Mouse (Mus musculus) kidney, embryonic 14.5 days (tissue): ENCODE measurements around the gene Papss2. TPM values are rescaled to one million over a fixed set of nuclear protein-coding genes. Genes with fewer than 3 reads are reported as not detected.

ENCODE experiments used
- ATAC-seq: fragments of 200-750 bp; cut with Nextera tagmentation; 2 replicates; pipeline ENCODE4 v1.8.0; 2017; ENCODE audit warnings: moderate number of reproducible peaks, mild to moderate bottlenecking, moderate TSS enrichment, moderate library complexity; ENCODE audit not compliant: low FRiP score, low TSS enrichment
- H3K27ac ChIP-seq: fragments of 300-500 bp; sonication (generic); 2 replicates; pipeline ENCODE4 v1.5.1; 2014; ENCODE audit warnings: low read depth, mild to moderate bottlenecking, low read length, moderate library complexity, mixed read lengths
- H3K27me3 ChIP-seq: fragments of 300-500 bp; sonication (generic); 2 replicates; pipeline ENCODE4 v1.6.1; 2014; ENCODE audit warnings: mild to moderate bottlenecking, low read length; ENCODE audit not compliant: control insufficient read depth, insufficient read depth
- H3K36me3 ChIP-seq: fragments of 300-500 bp; sonication (generic); 2 replicates; pipeline ENCODE4 v1.6.1; 2014; ENCODE audit warnings: low read length, mixed read lengths; ENCODE audit not compliant: control insufficient read depth, insufficient read depth
- H3K4me1 ChIP-seq: fragments of 300-500 bp; sonication (generic); 2 replicates; pipeline ENCODE4 v1.6.1; 2014; ENCODE audit warnings: low read length, mixed read lengths; ENCODE audit not compliant: control insufficient read depth, insufficient read depth
- H3K4me2 ChIP-seq: fragments of 300-500 bp; sonication (generic); replicated peaks from 2 replicates; pipeline ENCODE4 v1.6.1; 2014; ENCODE audit warnings: low read depth, mild to moderate bottlenecking, low read length
- H3K4me3 ChIP-seq: fragments of 300-500 bp; sonication (generic); 2 replicates; pipeline ENCODE4 v1.5.1; 2014; ENCODE audit warnings: mild to moderate bottlenecking, low read length
- H3K9ac ChIP-seq: fragments of 300-500 bp; sonication (generic); 2 replicates; pipeline ENCODE4 v1.6.1; 2014; ENCODE audit warnings: low read depth, mild to moderate bottlenecking, low read length, moderate library complexity
- H3K9me3 ChIP-seq: fragments of 300-500 bp; sonication (generic); 2 replicates; pipeline ENCODE4 v1.6.1; 2016; ENCODE audit warnings: low read length; ENCODE audit not compliant: control insufficient read depth
- WGBS: fragments of 180-500 bp; shearing (Covaris S2); extraction: QIAGEN DNeasy Blood & Tissue Kit; methylation state at CpG from one replicate; pipeline ENCODE4 v1.1.7; 2014; 5-methylcytosine and 5-hydroxymethylcytosine counted together
- polyA plus RNA-seq: library from polyadenylated mRNA; unstranded; fragments of >200 nt; fragmentation: Nextera tagmentation; extraction: Ambion mirVana; gene quantifications from 2 replicates; pipeline ENCODE4 v1.2.1, GENCODE M21; 2014

Papss2 gene
- polyA plus RNA-seq, 1 experiment from 2014 or later, result 19.1 TPM

DNA sequence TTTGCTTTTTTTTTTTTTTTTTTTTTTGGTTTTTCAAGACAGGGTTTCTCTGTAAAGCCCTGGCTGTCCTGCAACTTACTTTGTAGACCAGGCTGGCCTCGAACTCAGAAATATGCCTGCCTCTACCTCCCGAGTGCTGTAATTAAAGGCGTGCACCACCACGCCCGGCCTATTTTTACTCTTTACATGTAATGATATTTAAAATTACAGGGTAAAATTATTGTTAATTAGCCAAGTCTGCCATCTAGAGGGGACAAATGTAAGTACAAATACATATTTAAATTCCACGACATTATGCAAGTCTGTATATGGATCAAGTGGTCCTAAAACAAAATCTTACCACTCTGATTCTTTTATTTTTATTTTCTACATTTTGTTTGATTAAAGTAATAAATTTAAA, 94.1 kb downstream of the Papss2 start:
- Histone ChIP-seq H3K27me3 (no peaks in the 10 kb centered on the region), H3K27ac (no peak overlapping the region), H3K4me2 (no peak overlapping the region), H3K9ac (no peak overlapping the region), H3K36me3 (peaks cover 61% of the 10 kb centered on the region), H3K4me1 (no peaks in the 10 kb centered on the region), H3K9me3 (no peaks in the 10 kb centered on the region), H3K4me3 (no peak overlapping the region)
- WGBS, result 85% methylated on average over 6 of the region's 6 CpGs
- no peak for ATAC-seq

DNA sequence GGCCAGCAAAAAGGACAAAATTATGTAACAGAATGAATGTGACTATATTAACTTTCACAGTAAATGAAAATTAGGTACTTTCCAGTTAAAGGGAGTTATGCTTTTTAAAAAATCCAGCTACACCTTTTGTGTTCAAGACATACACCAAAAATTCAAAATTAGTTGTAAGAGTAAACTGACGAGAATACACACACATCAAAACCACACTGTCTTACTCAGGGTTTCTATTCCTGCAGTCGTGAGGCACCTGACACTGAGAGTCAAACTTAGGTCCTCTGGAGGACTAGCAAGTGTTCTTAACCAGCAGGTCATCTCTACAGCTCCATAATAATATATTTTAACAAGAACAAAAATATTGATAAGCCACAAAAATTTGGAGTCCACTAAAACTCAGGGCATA, 101.1 kb downstream of the Papss2 start:
- WGBS, result 93% methylated on average over 2 of the region's 2 CpGs
- Histone ChIP-seq H3K27ac (no peak overlapping the region), H3K27me3 (no peaks in the 10 kb centered on the region), H3K9me3 (no peaks in the 10 kb centered on the region), H3K4me1 (no peaks in the 10 kb centered on the region), H3K9ac (no peak overlapping the region), H3K36me3 (peaks cover 84% of the 10 kb centered on the region), H3K4me3 (no peak overlapping the region), H3K4me2 (no peak overlapping the region)
- no peak for ATAC-seq

DNA sequence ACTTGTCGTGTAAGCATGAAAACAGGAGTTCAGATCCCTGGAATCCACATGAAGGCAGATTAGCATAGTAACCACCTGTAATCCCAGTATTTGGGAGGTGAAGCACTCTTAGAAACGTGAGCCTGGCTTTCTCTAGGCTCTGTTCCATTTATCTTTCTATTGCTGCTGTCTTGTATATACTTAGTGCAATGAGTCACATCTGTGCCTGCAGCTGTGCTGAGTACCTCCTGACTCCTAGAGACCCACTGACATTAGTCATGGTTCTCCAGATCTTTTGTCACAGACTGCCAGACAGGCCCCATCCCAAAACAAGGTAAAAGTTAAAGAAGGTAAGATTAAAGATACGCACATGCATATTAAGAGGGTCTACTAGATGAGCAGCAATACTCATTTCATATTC, 106.6 kb downstream of the Papss2 start:
- H3K36me3 ChIP-seq, result peaks cover 65% of the 10 kb centered on the region
- ATAC-seq, result no peak

GRCm38 (mm10) chr19:32708996-32709395, 113.4 kb downstream of the Papss2 start:
- Histone ChIP-seq H3K4me3 (no peak overlapping the region), H3K27ac (no peak overlapping the region), H3K9me3 (no peaks in the 10 kb centered on the region), H3K4me2 (no peak overlapping the region), H3K27me3 (no peaks in the 10 kb centered on the region), H3K9ac (no peak overlapping the region), H3K36me3 (peaks cover 20% of the 10 kb centered on the region; the same call in 1 of the 2 replicates), H3K4me1 (peaks cover 12% of the 10 kb centered on the region)
- 91% methylated on average over 5 of the region's 5 CpGs for WGBS
- ATAC-seq, result no peak

More for the DNA sequence above, 106.6 kb downstream of the Papss2 start:
- WGBS, result 91% methylated on average over 3 of the region's 3 CpGs
- Histone ChIP-seq H3K4me2 (no peak overlapping the region), H3K27ac (no peak overlapping the region), H3K9me3 (no peaks in the 10 kb centered on the region), H3K9ac (no peak overlapping the region), H3K27me3 (no peaks in the 10 kb centered on the region), H3K4me1 (no peaks in the 10 kb centered on the region), H3K4me3 (no peak overlapping the region)

- 66% methylated on average over 3 of the region's 3 CpGs for WGBS
- H3K27me3 ChIP-seq, result no peaks in the 10 kb centered on the region
- H3K4me1 ChIP-seq, result peaks cover 12% of the 10 kb centered on the region
- H3K36me3 ChIP-seq, result peaks cover 13% of the 10 kb centered on the region; the same call in 1 of the 2 replicates
- no peak overlapping the region for H3K27ac ChIP-seq
- H3K9me3 ChIP-seq, result no peaks in the 10 kb centered on the region
- H3K9ac ChIP-seq, result no peak overlapping the region
- ATAC-seq, result no peak
- no peak overlapping the region for H3K4me2 ChIP-seq
- H3K4me3 ChIP-seq, result no peak overlapping the region
Measured at GRCm38 (mm10) chr19:32710288-32710687, 114.7 kb downstream of the Papss2 start.

DNA sequence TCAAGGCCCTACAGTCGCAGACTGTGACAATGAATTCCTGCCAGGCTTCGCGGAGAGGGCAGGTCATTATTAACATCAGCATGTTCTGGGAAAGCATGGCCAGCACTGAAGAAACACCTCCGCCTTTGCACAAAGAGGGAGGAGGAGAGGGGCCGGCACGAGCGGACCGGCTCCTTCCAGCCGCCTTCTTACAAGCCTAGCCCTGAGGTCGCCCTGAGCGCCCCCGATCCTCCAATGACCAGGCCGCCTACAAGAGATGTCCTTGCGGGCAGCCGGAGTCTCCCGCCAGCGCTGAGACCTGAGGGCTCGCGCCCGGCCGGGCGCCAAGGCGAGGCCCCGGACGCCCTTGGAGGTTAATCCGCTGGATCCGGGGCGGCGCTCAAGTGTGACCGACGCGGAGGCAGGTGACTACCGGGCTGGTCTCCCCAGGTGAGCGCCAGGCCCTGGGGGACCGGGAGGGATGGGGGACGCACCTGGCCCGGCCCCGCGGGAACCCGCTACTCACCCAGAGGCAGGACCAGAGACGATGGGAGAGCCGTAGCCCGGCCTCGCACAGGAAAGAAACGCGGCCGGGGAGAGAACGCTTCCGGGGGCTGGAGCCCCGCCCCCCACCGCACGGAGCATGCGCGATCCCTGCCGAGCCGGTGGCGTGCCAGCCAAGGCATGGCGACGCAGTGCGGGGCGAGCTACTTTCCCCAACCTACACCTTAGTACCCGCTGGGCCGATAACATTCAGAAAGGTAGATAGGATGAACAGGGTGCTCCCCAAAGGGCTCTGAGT, 116.4 kb downstream of the Papss2 start:
- Histone ChIP-seq H3K27me3 (no peaks in the 10 kb centered on the region), H3K4me2 (peak overlapping the region; percentile 79), H3K27ac (peak overlapping the region; percentile 89), H3K9me3 (no peaks in the 10 kb centered on the region), H3K9ac (peak overlapping the region; percentile 90), H3K4me3 (peak overlapping the region; percentile 88), H3K4me1 (peaks cover 12% of the 10 kb centered on the region), H3K36me3 (no peaks in the 10 kb centered on the region)
- WGBS, result under 1% methylated on average over 59 of the region's 63 CpGs
- peak; percentile 94 for ATAC-seq

GRCm38 (mm10) chr19:32712588-32713042, 117.0 kb downstream of the Papss2 start:
- H3K9me3 ChIP-seq, result no peaks in the 10 kb centered on the region
- peaks cover 12% of the 10 kb centered on the region for H3K4me1 ChIP-seq
- no peaks in the 10 kb centered on the region for H3K27me3 ChIP-seq
- peak overlapping the region; percentile 88 for H3K4me3 ChIP-seq
- ATAC-seq, result peak; percentile 90
- H3K36me3 ChIP-seq, result no peaks in the 10 kb centered on the region
- peak overlapping the region; percentile 89 for H3K27ac ChIP-seq
- peak overlapping the region; percentile 90 for H3K9ac ChIP-seq
- WGBS, result under 1% methylated on average over 11 of the region's 11 CpGs
- peak overlapping the region; percentile 79 for H3K4me2 ChIP-seq

GRCm38 (mm10) chr19:32713471-32713870, 117.9 kb downstream of the Papss2 start:
- Histone ChIP-seq H3K9me3 (no peaks in the 10 kb centered on the region), H3K9ac (no peak overlapping the region), H3K27me3 (no peaks in the 10 kb centered on the region), H3K4me2 (no peak overlapping the region), H3K36me3 (no peaks in the 10 kb centered on the region), H3K4me1 (peaks cover 12% of the 10 kb centered on the region), H3K27ac (no peak overlapping the region), H3K4me3 (no peak overlapping the region)
- ATAC-seq, result no peak
- 81% methylated on average over 3 of the region's 3 CpGs for WGBS

DNA sequence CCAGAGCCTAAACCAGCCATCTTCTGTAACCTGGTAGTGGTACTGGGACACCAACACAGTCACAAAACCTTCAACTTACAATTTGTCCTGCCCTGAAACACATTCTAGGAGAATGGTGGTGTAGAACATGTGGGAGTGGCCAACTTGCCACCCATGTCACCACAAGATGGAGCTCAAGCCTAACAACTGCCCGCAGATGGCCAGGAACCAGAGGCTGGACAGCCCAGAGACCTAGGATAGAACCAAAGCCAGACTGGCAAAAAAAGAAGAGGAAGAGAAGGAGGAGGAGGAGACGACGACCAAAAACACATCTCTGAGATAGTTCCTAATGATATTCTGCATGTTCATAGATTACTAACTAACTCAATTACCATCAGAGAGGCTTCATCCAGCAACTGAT, 119.6 kb downstream of the Papss2 start:
- H3K27ac ChIP-seq, result no peak overlapping the region
- no peak overlapping the region for H3K4me3 ChIP-seq
- no peak for ATAC-seq
- H3K9ac ChIP-seq, result no peak overlapping the region
- H3K9me3 ChIP-seq, result no peaks in the 10 kb centered on the region
- 6% methylated on average over 3 of the region's 3 CpGs for WGBS
- peaks cover 12% of the 10 kb centered on the region for H3K4me1 ChIP-seq
- H3K27me3 ChIP-seq, result no peaks in the 10 kb centered on the region
- H3K4me2 ChIP-seq, result no peak overlapping the region
- no peaks in the 10 kb centered on the region for H3K36me3 ChIP-seq
